Mouse (Mus musculus) erythroblast, embryonic 14.5 days (primary cell): ENCODE results near the gene Zfp467.

Experiments
- GATA1 ChIP-seq: IDR thresholded peaks from 2 replicates; pipeline ENCODE4 v1.6.1; 2012; ENCODE audit warnings: low read length, inconsistent platforms, mixed read lengths
- TAL1 ChIP-seq: IDR thresholded peaks from 3 replicates; pipeline ENCODE4 v1.6.1; 2012; ENCODE audit warnings: low read length, inconsistent platforms, mixed read lengths

DNA sequence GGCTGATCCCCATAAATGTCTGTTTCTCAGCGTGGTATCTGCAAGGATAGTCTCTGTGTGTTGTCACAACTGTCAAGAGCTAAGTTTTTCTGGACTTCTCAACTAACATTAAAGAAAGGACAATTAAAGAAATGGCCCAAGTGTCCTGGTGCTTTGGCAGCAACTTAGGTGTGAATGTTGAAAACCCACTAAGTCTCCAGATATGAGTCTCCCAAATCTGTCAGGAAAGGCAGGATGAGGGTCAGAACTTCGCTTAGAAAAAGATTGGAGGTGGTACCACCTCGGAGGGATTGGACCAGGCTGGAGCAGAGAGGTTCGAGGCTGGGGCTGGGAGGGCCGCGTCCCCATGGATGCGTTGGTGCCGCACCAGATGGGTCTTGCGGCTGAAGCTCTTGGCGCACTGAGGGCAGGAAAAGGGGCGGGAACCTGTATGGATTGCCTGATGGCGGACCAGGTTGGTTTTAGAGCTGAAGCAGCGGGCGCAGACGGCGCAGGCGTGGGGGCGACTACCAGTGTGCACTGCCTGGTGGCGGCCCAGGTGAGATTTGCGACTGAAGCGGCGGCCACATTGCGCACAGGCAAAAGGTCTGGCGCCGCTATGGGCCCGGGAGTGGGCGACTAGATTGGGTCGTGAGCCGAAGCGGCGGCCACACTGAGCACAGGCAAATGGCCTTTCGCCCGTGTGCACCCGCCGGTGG is 7.8 kb downstream of the Zfp467 start:
- no peak for TF ChIP-seq GATA1
- TF ChIP-seq TAL1 = no peak
